Mouse (Mus musculus): ENCODE results near the gene Stk16. TPM values are rescaled to one million over a fixed set of nuclear protein-coding genes. Genes with fewer than 3 reads are reported as not detected.
A peak's percentile ranks its signal among the peaks of the same experiment; 100 is the strongest.

The Stk16 gene
- 60.2 and 75.4 TPM in 2 replicates for total RNA-seq (2017)

DNA sequence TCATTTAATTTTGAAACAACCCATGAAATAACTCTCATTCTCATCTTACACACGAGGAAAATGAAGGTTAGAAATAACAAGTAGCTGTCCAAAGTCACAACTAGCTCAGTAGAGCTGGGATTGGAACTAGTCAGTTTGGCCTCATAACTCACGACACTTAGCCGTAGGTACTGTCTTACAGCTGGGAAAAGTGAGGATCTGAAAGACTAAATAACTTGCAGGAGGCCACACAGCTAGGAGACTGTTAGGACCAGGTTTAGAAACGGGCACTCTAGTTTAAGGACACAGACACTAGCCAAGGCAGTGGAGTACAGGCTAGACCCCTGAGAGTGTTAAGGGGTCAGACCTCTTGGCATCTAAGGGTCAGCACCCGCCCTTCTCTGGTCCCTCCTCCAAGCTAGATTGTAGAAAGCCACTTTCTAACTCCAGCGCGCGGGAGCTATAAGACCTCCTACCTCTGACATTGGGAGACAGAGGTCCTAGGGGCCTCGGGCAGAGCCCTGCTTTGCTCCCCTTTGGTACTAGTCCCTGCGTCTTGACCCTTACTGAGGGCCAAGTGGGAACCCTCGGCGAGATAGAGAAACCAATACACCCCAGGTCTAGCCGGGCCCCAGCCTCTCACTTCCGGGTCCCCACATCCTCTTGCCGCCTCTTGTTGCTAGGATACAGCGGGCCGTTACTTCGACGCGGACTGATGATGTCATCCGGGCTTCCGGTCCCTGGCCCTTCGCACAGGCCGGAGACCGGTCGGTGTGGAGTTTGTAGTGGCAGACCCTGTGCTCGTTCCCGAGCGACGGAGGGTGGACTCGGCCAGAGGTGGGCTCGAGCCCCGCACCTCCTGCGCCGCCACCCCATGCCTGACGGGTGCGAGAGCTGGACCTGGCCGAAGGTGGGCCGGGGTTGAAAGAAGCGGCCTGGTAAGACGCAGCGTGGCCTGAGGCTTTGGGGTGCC lies at the start of gene Stk16, which contains the start of gene Glb1l:
Gene Stk16, plus strand, starts transcription at position 703 of the 952 bp plus-strand sequence.
Gene Glb1l, minus strand, starts transcription at position 678 of the 952 bp plus-strand sequence.
- ATAC-seq (ENCODE audit: extremely low read depth, insufficient number of reproducible peaks, low FRiP score, poor library complexity, severe bottlenecking): peak; percentile 94

GRCm38 (mm10) chr1:75168093-75168471 lies 42.6 kb upstream of the Stk16 start:
- ATAC-seq (ENCODE audit: extremely low read depth, insufficient number of reproducible peaks, low FRiP score, poor library complexity, severe bottlenecking): no peak

- peak; percentile 91 for ATAC-seq (ENCODE audit: extremely low read depth, insufficient number of reproducible peaks, low FRiP score, poor library complexity, severe bottlenecking)
Observed at GRCm38 (mm10) chr1:75168472-75169464, 41.9 kb upstream of the Stk16 start, which contains the start of gene Zfand2b. Gene Zfand2b, plus strand, starts transcription at chr1:75168646.

GRCm38 (mm10) chr1:75179334-75180104 lies 31.1 kb upstream of the Stk16 start:
- ATAC-seq (ENCODE audit: extremely low read depth, insufficient number of reproducible peaks, low FRiP score, poor library complexity, severe bottlenecking): no peak

GRCm38 (mm10) chr1:75180105-75180590 lies 30.5 kb upstream of the Stk16 start, which contains the start of gene Abcb6:
Gene Abcb6, minus strand, starts transcription at chr1:75180392.
- ATAC-seq (ENCODE audit: extremely low read depth, insufficient number of reproducible peaks, low FRiP score, poor library complexity, severe bottlenecking): peak; percentile 86

- ATAC-seq (ENCODE audit: extremely low read depth, insufficient number of reproducible peaks, low FRiP score, poor library complexity, severe bottlenecking): no peak
Observed at GRCm38 (mm10) chr1:75180741-75181140, 29.9 kb upstream of the Stk16 start.

DNA sequence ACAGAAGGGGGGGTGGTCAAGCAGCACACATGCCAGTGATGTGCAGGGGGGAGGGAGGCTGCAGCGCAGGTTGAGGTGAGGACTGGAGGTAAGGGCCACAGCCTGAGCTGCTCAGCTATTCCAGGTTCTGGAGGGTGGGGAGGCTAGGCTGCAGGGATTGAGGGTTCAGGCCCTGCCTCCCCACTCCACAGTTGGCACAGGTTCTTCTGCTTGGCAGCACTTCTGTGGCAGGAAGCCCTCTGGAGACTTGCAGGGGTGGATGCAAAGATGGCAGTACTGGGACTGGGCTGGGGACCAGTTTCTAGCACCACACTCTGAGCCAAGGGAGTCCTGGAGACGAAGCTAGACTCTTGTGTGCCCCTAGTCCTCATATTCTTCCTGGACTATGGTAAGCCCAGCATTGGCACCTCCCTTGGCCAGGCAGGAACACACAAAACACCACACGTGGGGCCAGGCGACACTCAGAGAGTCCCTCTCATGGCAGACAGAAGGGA lies 29.2 kb upstream of the Stk16 start:
- ATAC-seq (ENCODE audit: extremely low read depth, insufficient number of reproducible peaks, low FRiP score, poor library complexity, severe bottlenecking): no peak

DNA sequence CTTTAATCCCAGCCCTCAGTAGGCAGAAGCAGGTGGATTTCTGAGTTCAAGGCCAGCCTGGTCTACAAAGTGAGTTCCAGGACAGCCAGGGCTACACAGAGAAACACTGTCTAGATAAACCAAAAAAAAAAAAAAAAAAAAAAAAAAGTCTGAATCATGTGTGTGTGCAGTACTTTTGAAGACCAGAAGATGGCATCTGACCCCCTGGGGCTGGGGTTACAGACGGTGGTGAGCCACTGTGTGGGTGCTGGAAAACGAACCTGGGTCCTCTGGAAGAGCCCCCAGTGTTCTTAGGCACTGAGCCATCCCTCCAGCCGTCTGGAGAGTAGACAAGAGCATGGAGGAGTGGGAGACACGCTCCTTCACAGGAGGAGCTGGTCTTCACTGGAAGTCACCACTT lies 28.5 kb upstream of the Stk16 start:
- ATAC-seq (ENCODE audit: extremely low read depth, insufficient number of reproducible peaks, low FRiP score, poor library complexity, severe bottlenecking): no peak

- no peak for ATAC-seq (ENCODE audit: extremely low read depth, insufficient number of reproducible peaks, low FRiP score, poor library complexity, severe bottlenecking)
Observed at GRCm38 (mm10) chr1:75185495-75185894, 25.1 kb upstream of the Stk16 start.

DNA sequence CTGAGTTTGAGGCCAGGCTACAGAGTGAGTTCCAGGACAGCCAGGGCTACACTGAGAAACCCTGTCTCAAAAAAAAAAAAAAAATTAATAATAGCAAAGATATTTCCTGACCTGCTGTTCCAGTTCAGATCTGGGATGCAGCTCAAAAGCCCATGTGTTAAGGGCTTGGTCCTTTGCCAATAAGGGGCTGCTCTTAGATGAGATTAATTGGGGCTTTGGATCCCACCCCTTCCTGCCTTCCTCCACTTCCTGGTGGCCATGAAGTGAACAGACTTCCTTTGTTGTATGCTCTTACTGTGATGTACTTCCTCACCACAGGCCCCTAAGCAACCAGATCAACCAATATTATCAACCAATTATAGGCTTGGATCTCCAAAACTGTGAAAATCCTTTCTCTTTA lies 23.5 kb upstream of the Stk16 start:
- ATAC-seq (ENCODE audit: extremely low read depth, insufficient number of reproducible peaks, low FRiP score, poor library complexity, severe bottlenecking): no peak

- ATAC-seq (ENCODE audit: extremely low read depth, insufficient number of reproducible peaks, low FRiP score, poor library complexity, severe bottlenecking): peak; percentile 68
Observed at GRCm38 (mm10) chr1:75187914-75188483, 22.6 kb upstream of the Stk16 start.

DNA sequence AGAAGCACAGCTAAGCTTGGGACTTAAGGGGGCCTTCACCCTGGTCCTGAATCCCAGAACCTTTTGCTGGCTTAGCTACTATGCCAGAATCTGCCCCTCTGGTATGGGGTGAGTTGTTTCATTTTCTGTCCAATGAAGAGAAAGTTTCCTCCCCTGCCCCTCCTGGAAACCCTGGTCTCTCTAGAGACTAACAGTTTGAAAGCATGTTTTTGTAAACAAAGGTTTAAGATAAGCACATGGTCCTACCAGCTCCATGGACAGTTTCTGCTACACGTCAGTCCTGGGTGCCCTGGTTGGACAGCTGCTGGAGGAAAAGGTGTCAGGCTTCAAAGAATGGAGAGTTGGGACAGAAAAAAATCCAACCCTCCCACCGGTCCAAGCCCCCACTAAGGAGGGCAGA lies 20.1 kb upstream of the Stk16 start:
- ATAC-seq (ENCODE audit: extremely low read depth, insufficient number of reproducible peaks, low FRiP score, poor library complexity, severe bottlenecking): no peak

GRCm38 (mm10) chr1:75191258-75191621 lies 19.4 kb upstream of the Stk16 start:
- no peak for ATAC-seq (ENCODE audit: extremely low read depth, insufficient number of reproducible peaks, low FRiP score, poor library complexity, severe bottlenecking)

- peak; percentile 95 for ATAC-seq (ENCODE audit: extremely low read depth, insufficient number of reproducible peaks, low FRiP score, poor library complexity, severe bottlenecking)
Observed at GRCm38 (mm10) chr1:75191622-75192402, 18.8 kb upstream of the Stk16 start, which contains the start of the genes Ankzf1 and Atg9a. Gene Ankzf1, plus strand, starts transcription at chr1:75192151. Gene Atg9a, minus strand, starts transcription at chr1:75192196.

DNA sequence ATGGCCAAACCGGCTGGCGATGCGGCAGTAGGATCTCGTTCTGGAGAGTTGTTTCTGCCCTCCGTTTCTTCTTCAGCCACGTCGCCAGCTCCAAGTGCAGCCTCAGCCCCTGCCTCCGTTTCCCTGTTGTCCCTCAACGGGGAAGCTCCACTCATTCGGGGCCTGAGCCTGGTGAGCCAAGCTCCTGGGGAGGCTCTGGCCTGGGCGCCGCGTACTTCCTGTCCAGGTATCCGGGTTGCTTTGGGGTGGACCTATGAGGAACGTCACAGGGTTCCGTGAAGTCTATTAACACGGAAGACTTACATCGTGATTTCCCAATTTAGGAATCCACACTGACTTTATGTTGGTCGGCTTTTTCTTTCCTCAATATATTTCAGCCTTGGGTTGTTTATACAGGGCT lies 18.2 kb upstream of the Stk16 start:
- ATAC-seq (ENCODE audit: extremely low read depth, insufficient number of reproducible peaks, low FRiP score, poor library complexity, severe bottlenecking): no peak; the same call in 1 of the 2 replicates

GRCm38 (mm10) chr1:75201236-75201635 lies 9.4 kb upstream of the Stk16 start:
- no peak for ATAC-seq (ENCODE audit: extremely low read depth, insufficient number of reproducible peaks, low FRiP score, poor library complexity, severe bottlenecking)
